Mouse (Mus musculus): ENCODE data around the gene 1190007I07Rik.
A peak's percentile ranks its signal among the peaks of the same experiment; 100 is the strongest.
"Not testable (repeated sequence)": the region's sequence is repeated elsewhere in the genome, so short reads cannot be mapped to it uniquely, and the experiment has no call there.

The 1190007I07Rik gene

GRCm38 (mm10) chr10:82629111-82629585 lies 6.1 kb upstream of the 1190007I07Rik start:
- no peak for DNase-seq (ENCODE audit: low spot score)

GRCm38 (mm10) chr10:82623553-82623932 lies 515 bp upstream of the 1190007I07Rik start:
- DNase-seq (ENCODE audit: low spot score) = not testable (repeated sequence)

GRCm38 (mm10) chr10:82622235-82622634 lies 793 bp downstream of the 1190007I07Rik start:
- peak; percentile 15 for DNase-seq (ENCODE audit: low spot score)

- DNase-seq (ENCODE audit: low spot score) = not testable (repeated sequence)
These were observed 28.6 kb downstream of the 1190007I07Rik start for GRCm38 (mm10) chr10:82594421-82594820.

DNA sequence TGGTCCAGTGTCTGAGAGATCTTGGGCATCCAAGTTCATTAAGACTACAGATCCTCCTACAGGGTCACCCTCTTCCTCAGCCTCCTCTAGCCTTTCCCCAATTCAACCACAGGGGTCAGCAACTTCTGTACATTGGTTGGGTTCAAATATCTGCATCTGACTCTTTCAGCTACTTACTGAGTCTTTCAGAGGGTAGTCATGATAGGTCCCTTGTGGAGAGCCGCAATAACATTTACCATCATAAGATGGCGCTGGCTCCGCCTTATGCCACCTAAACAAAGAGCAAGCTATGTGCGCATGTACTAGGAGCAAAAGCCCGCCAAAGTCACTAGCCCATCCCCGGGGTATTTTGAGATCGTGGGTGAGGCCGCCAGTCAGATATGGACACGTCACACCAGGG lies 33.4 kb downstream of the 1190007I07Rik start:
- not testable (repeated sequence) for DNase-seq (ENCODE audit: low spot score)

GRCm38 (mm10) chr10:82571091-82571490 lies 51.9 kb downstream of the 1190007I07Rik start:
- DNase-seq (ENCODE audit: low spot score) = not testable (repeated sequence)
